Mouse (Mus musculus) stomach, embryonic 14.5 days (tissue): Measurements from ENCODE around the gene Prrc2c. TPM values are rescaled to one million over a fixed set of nuclear protein-coding genes. Genes with fewer than 3 reads are reported as not detected.

ENCODE experiments used
- microRNA-seq: library from miRNA; unstranded; fragments of <30 nt; microRNA quantifications from one replicate; pipeline ENCODE4, GENCODE M21; 2016
- polyA plus RNA-seq: library from polyadenylated mRNA; unstranded; fragments of >200 nt; fragmentation: Nextera tagmentation; extraction: Ambion mirVana; gene quantifications from 2 replicates; pipeline ENCODE4 v1.2.1, GENCODE M21; 2014

The Prrc2c gene
- polyA plus RNA-seq, 1 experiment from 2014 or later = 211 TPM

Small RNA genes lying within 50 kb of the gene (microRNA-seq; reads per million reads assigned to microRNA genes)
- gene Gm27616 = not detected

Other genes with a start within 250 kb of the Prrc2c start
- 15.7 and 16.1 TPM in 2 replicates for gene Mettl13, start 192.0 kb downstream of the Prrc2c start, polyA plus RNA-seq
- gene Vamp4, start 170.0 kb downstream of the Prrc2c start, polyA plus RNA-seq = 55.8 and 63.0 TPM in 2 replicates
- gene Myoc, start 101.4 kb downstream of the Prrc2c start, polyA plus RNA-seq = not detected in 2 replicates
- gene Myocos, start 82.3 kb downstream of the Prrc2c start, polyA plus RNA-seq = not detected in 2 replicates
- 0.90 TPM in 1 of 2 replicates, not detected in the other for gene Fmo4, start 73.4 kb upstream of the Prrc2c start, polyA plus RNA-seq
- gene Fmo1, start 126.1 kb upstream of the Prrc2c start, polyA plus RNA-seq = 7.0 and 10.6 TPM in 2 replicates
- 1.4 and 2.6 TPM in 2 replicates for gene Fmo2, start 158.2 kb upstream of the Prrc2c start, polyA plus RNA-seq
- 0.13 and 0.16 TPM in 2 replicates for gene Fmo6, start 197.0 kb upstream of the Prrc2c start, polyA plus RNA-seq
- gene Fmo3, start 244.0 kb upstream of the Prrc2c start, polyA plus RNA-seq = 0.13 and 0.16 TPM in 2 replicates